Mouse (Mus musculus) lung, adult 2 months (tissue): ENCODE data around the gene Adamts17.

Experiments used
- CTCF ChIP-seq: fragments of 200-500 bp; IDR thresholded peaks from 2 replicates; pipeline ENCODE4 v1.5.1; 2011; ENCODE audit warnings: mild to moderate bottlenecking, low read length, control low read depth; ENCODE audit not compliant: insufficient read depth
- POLR2A ChIP-seq: fragments of 200-500 bp; IDR thresholded peaks from 2 replicates; pipeline ENCODE4 v1.6.1; 2011; ENCODE audit warnings: low read depth, mild to moderate bottlenecking, control low read depth, low read length, borderline replicate concordance; ENCODE audit errors: extremely low read depth

- TF ChIP-seq POLR2A: no peak
- TF ChIP-seq CTCF: no peak
Measured at GRCm38 (mm10) chr7:67035661-67036060, 196.1 kb downstream of the Adamts17 start.
